Mouse (Mus musculus): ENCODE measurements at regions not wholly inside any gene's neighbourhood (a gene's known extent, or its start where the extent isn't known, plus 50 kb on each side); places are given as distances from the start of the nearest gene placed in this dataset.

DNA sequence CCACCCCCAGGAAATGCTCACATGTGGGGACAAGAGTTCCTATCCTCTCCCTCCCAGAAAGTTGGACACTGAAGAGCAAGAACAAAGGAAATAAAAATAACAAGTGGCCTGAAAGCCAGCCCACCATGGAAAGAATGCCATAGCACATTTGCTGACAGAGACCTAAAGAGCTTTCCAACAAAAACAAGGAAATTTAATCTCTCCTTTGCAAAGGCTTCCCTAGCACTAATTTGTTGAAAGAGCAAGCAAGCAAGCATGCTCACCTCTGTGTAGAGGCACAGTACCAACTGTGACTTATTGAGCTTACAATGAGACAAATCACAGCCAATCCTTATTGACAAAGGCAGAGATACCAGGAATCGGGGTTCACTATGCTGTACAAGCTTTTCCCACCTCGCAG is 100.9 kb upstream of the 4930412O13Rik start:
- Histone ChIP-seq H3K27ac (ENCODE audit: insufficient read depth, low read depth) (no peak overlapping the region), H3K4me3 (replicated peaks in 1 of 3; ENCODE audit: low read depth in 2 of 3, low read length in 2 of 3, poor library complexity in 1 of 3) (no peak overlapping the region), H3K27me3 (replicated peaks) (no peaks in the 10 kb centered on the region), H3K4me2 (ENCODE audit: insufficient read depth, low read depth, poor library complexity, severe bottlenecking) (no peak overlapping the region), H3K9me3 (replicated peaks; ENCODE audit: low read length) (no peaks in the 10 kb centered on the region), H3K79me2 (replicated peaks; ENCODE audit: control insufficient read depth, extremely low read depth, insufficient read depth, poor library complexity, severe bottlenecking) (no peaks in the 10 kb centered on the region), H3K4me1 (ENCODE audit: control insufficient read depth in 1 of 2, insufficient read depth in 2 of 2) (peaks cover 0 to 5% of the 10 kb centered on the region in 2 experiments; a peak in 1 of 4 replicates), H3K9ac (ENCODE audit: insufficient read depth, low read depth) (no peak overlapping the region), H3K36me3 (replicated peaks in 1 of 2; ENCODE audit: control insufficient read depth in 1 of 2, insufficient read depth in 1 of 2, low read length in 1 of 2) (no peaks in the 10 kb centered on the region)
- in situ Hi-C loops (cut with MboI; ENCODE audit: low pct_ligation_motif_present, low pct_unique_long_range_greater_than_20kb, low sequenced_read_pairs) (no loop called here), dilution Hi-C loops (cut with MboI; ENCODE audit: extremely low pct_ligation_motif_present, extremely low pct_unique_long_range_greater_than_20kb, low sequenced_read_pairs) (no loop called here)
- DNase-seq (ENCODE audit: extremely low read depth) = no peak
- no peak for TF ChIP-seq NRF1 (IDR thresholded peaks at IDR 0.05; ENCODE audit: low read depth, low read length)
- TF ChIP-seq MXI1 (IDR thresholded peaks at IDR 0.05; ENCODE audit: low read depth, low read length) = no peak
- no peak for TF ChIP-seq UBTF (IDR thresholded peaks at IDR 0.05; ENCODE audit: low read depth, low read length)

DNA sequence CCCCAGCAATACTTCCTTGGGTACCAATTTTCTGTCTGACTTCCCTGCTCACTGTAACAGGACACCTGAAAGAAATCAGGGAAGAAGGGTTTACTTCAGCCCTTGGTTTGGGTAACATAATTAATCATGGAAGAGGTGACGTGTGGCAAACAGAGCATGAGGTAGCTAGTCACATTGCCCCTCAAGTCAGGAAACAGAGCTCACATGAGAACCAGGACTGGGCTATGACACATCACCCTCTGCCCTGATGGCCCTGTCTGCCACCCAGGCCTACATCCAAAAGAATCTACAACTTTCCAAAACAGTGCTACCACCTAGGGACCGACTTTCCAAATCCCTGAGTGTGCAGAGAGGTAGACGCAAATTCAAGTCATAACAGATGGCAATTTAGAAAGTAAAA is 98.4 kb upstream of the 4930412O13Rik start:
- no peak overlapping the region for H3K4me2 ChIP-seq (ENCODE audit: insufficient read depth, low read depth, poor library complexity, severe bottlenecking)
- no peaks in the 10 kb centered on the region for H3K27me3 ChIP-seq (replicated peaks)
- H3K36me3 ChIP-seq (replicated peaks in 1 of 2; ENCODE audit: control insufficient read depth in 1 of 2, insufficient read depth in 1 of 2, low read length in 1 of 2) = no peaks in the 10 kb centered on the region
- no peak overlapping the region for H3K4me3 ChIP-seq (replicated peaks in 1 of 3; ENCODE audit: low read depth in 2 of 3, low read length in 2 of 3, poor library complexity in 1 of 3)
- H3K27ac ChIP-seq (ENCODE audit: insufficient read depth, low read depth) = no peak overlapping the region
- H3K9ac ChIP-seq (ENCODE audit: insufficient read depth, low read depth) = no peak overlapping the region
- dilution Hi-C loops (cut with MboI; ENCODE audit: extremely low pct_ligation_motif_present, extremely low pct_unique_long_range_greater_than_20kb, low sequenced_read_pairs) (no loop called here), in situ Hi-C loops (cut with MboI; ENCODE audit: low pct_ligation_motif_present, low pct_unique_long_range_greater_than_20kb, low sequenced_read_pairs) (no loop called here)
- peaks cover 0 to 5% of the 10 kb centered on the region in 2 experiments; a peak in 1 of 4 replicates for H3K4me1 ChIP-seq (ENCODE audit: control insufficient read depth in 1 of 2, insufficient read depth in 2 of 2)
- H3K9me3 ChIP-seq (replicated peaks; ENCODE audit: low read length) = no peaks in the 10 kb centered on the region
- no peak for DNase-seq (ENCODE audit: extremely low read depth)
- H3K79me2 ChIP-seq (replicated peaks; ENCODE audit: control insufficient read depth, extremely low read depth, insufficient read depth, poor library complexity, severe bottlenecking) = no peaks in the 10 kb centered on the region
- TF ChIP-seq PAX5 (IDR thresholded peaks at IDR 0.05; ENCODE audit: low read length) = no peak
- TF ChIP-seq BHLHE40 (IDR thresholded peaks at IDR 0.05; ENCODE audit: low read depth, low read length) = no peak
- no peak for TF ChIP-seq IRF4 (IDR thresholded peaks at IDR 0.05; ENCODE audit: low read depth, low read length)

DNA sequence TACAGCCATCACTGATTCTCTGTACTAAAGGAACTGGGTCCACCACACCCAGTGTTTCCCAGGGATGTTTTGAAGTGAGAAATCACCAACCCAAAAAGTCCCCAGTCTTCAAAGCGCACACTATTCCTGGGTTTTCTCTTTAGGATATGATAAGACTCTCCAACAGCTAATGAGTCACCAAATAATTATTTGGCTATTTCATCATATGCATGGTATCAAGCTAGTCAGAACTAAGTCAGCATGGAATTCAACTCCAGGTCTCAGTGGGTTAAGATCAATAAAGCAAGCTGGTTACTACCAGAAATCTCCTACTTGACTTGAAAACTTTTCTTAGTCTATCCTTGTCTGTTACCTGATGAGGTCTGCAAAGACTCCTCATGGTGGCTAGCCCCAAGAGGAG is 89.1 kb upstream of the 4930412O13Rik start:
- DNase-seq (ENCODE audit: extremely low read depth) = no peak
- H3K79me2 ChIP-seq (replicated peaks; ENCODE audit: control insufficient read depth, extremely low read depth, insufficient read depth, poor library complexity, severe bottlenecking) = no peaks in the 10 kb centered on the region
- no peaks in the 10 kb centered on the region for H3K9me3 ChIP-seq (replicated peaks; ENCODE audit: low read length)
- no peak overlapping the region for H3K9ac ChIP-seq (ENCODE audit: insufficient read depth, low read depth)
- no peak overlapping the region for H3K4me2 ChIP-seq (ENCODE audit: insufficient read depth, low read depth, poor library complexity, severe bottlenecking)
- H3K36me3 ChIP-seq (replicated peaks in 1 of 2; ENCODE audit: control insufficient read depth in 1 of 2, insufficient read depth in 1 of 2, low read length in 1 of 2) = no peaks in the 10 kb centered on the region
- in situ Hi-C loops (cut with MboI; ENCODE audit: low pct_ligation_motif_present, low pct_unique_long_range_greater_than_20kb, low sequenced_read_pairs) (no loop called here), dilution Hi-C loops (cut with MboI; ENCODE audit: extremely low pct_ligation_motif_present, extremely low pct_unique_long_range_greater_than_20kb, low sequenced_read_pairs) (no loop called here)
- H3K4me3 ChIP-seq (replicated peaks in 1 of 3; ENCODE audit: low read depth in 2 of 3, low read length in 2 of 3, poor library complexity in 1 of 3) = no peak overlapping the region
- H3K27me3 ChIP-seq (replicated peaks) = no peaks in the 10 kb centered on the region
- no peak overlapping the region for H3K27ac ChIP-seq (ENCODE audit: insufficient read depth, low read depth)
- TF ChIP-seq IRF4 (IDR thresholded peaks at IDR 0.05; ENCODE audit: low read depth, low read length) = no peak
- no peaks in the 10 kb centered on the region for H3K4me1 ChIP-seq (ENCODE audit: control insufficient read depth in 1 of 2, insufficient read depth in 2 of 2)

DNA sequence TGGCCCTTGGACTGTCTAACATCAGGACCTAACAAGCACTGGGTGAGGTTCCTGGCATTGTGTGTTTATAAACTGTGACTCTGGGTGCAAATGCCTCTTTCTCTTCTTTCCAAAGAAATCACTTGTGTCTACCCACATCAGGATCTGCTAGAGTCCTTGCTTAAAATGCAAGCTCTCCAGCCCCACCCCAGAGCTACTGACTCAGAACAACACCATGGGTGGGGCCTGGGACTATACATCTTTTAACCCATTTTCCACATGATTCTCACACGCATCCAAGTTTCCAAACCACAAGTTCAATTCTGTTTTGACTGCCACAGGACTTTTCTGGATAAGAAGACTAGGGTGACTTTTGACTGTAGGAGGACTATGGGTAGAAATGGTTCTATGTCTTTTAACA is 88.7 kb upstream of the 4930412O13Rik start:
- dilution Hi-C loops (cut with MboI; ENCODE audit: extremely low pct_ligation_motif_present, extremely low pct_unique_long_range_greater_than_20kb, low sequenced_read_pairs) (no loop called here), in situ Hi-C loops (cut with MboI; ENCODE audit: low pct_ligation_motif_present, low pct_unique_long_range_greater_than_20kb, low sequenced_read_pairs) (no loop called here)
- Histone ChIP-seq H3K79me2 (replicated peaks; ENCODE audit: control insufficient read depth, extremely low read depth, insufficient read depth, poor library complexity, severe bottlenecking) (no peaks in the 10 kb centered on the region), H3K9ac (ENCODE audit: insufficient read depth, low read depth) (no peak overlapping the region), H3K27me3 (replicated peaks) (no peaks in the 10 kb centered on the region), H3K36me3 (replicated peaks in 1 of 2; ENCODE audit: control insufficient read depth in 1 of 2, insufficient read depth in 1 of 2, low read length in 1 of 2) (no peaks in the 10 kb centered on the region), H3K27ac (ENCODE audit: insufficient read depth, low read depth) (no peak overlapping the region), H3K4me3 (replicated peaks in 1 of 3; ENCODE audit: low read depth in 2 of 3, low read length in 2 of 3, poor library complexity in 1 of 3) (no peak overlapping the region), H3K9me3 (replicated peaks; ENCODE audit: low read length) (no peaks in the 10 kb centered on the region), H3K4me2 (ENCODE audit: insufficient read depth, low read depth, poor library complexity, severe bottlenecking) (no peak overlapping the region), H3K4me1 (ENCODE audit: control insufficient read depth in 1 of 2, insufficient read depth in 2 of 2) (no peaks in the 10 kb centered on the region)
- TF ChIP-seq CHD2 (IDR thresholded peaks at IDR 0.05; ENCODE audit: low read length) = no peak
- TF ChIP-seq ETS1 (conservative IDR thresholded peaks at IDR 0.05; ENCODE audit: low read depth, low read length) = no peak
- no peak for TF ChIP-seq ZNF384 (IDR thresholded peaks at IDR 0.05; ENCODE audit: low read depth, low read length)
- no peak for TF ChIP-seq GABPA (IDR thresholded peaks at IDR 0.05; ENCODE audit: insufficient replicate concordance, low read depth, low read length)
- TF ChIP-seq POLR2A (IDR thresholded peaks at IDR 0.05; ENCODE audit: low read depth, low read length) = no peak
- no peak for TF ChIP-seq MEF2A (IDR thresholded peaks at IDR 0.05; ENCODE audit: borderline replicate concordance, low read depth, low read length)
- TF ChIP-seq NELFE (IDR thresholded peaks at IDR 0.05; ENCODE audit: low read depth, low read length) = no peak
- no peak for TF ChIP-seq MAZ (IDR thresholded peaks at IDR 0.05; ENCODE audit: low read depth, low read length)
- no peak for TF ChIP-seq HCFC1 (IDR thresholded peaks at IDR 0.05; ENCODE audit: low read depth, low read length)
- TF ChIP-seq MYC (IDR thresholded peaks at IDR 0.05; ENCODE audit: low read depth, low read length) = no peak
- no peak for TF ChIP-seq PAX5 (IDR thresholded peaks at IDR 0.05; ENCODE audit: low read length)
- TF ChIP-seq CTCF (conservative IDR thresholded peaks at IDR 0.05 in 1 of 2, IDR thresholded peaks at IDR 0.05 in 1 of 2; ENCODE audit: low read depth in 2 of 2, low read length in 2 of 2) = no peak
- TF ChIP-seq EP300 (IDR thresholded peaks at IDR 0.05; ENCODE audit: low read length) = no peak
- TF ChIP-seq E2F4 (IDR thresholded peaks at IDR 0.05; ENCODE audit: insufficient replicate concordance, low read depth, low read length) = no peak
- no peak for DNase-seq (ENCODE audit: extremely low read depth)
